Mouse (Mus musculus) hindbrain, embryonic 14.5 days (tissue): ENCODE results near the gene Srpk2. TPM values are rescaled to one million over a fixed set of nuclear protein-coding genes. Genes with fewer than 3 reads are reported as not detected.
A peak's percentile ranks its signal among the peaks of the same experiment; 100 is the strongest.
"Not testable (repeated sequence)": the region's sequence is repeated elsewhere in the genome, so short reads cannot be mapped to it uniquely, and the experiment has no call there.

Source experiments
- ATAC-seq: fragments of 200-750 bp; cut with Nextera tagmentation; 2 replicates; pipeline ENCODE4 v1.8.0; 2017; ENCODE audit warnings: moderate number of reproducible peaks, mild to moderate bottlenecking, moderate TSS enrichment, moderate library complexity; ENCODE audit not compliant: low FRiP score
- DNase-seq: peaks from one replicate; pipeline ENCODE4 v3.0.0-alpha.2; 2015; ENCODE audit warnings: low spot score
- H3K27ac ChIP-seq: fragments of 300-500 bp; sonication (generic); 2 replicates; pipeline ENCODE4 v1.5.1; 2014; ENCODE audit warnings: mild to moderate bottlenecking, moderate library complexity
- H3K27me3 ChIP-seq: fragments of 300-500 bp; sonication (generic); 2 replicates; pipeline ENCODE4 v1.6.1; 2014; ENCODE audit warnings: mild to moderate bottlenecking, low read length, mixed read lengths; ENCODE audit not compliant: control insufficient read depth, insufficient read depth
- H3K36me3 ChIP-seq: fragments of 300-500 bp; sonication (generic); replicated peaks from 2 replicates; pipeline ENCODE4 v1.6.1; 2014; ENCODE audit not compliant: control insufficient read depth, insufficient read depth
- H3K4me1 ChIP-seq: fragments of 300-500 bp; sonication (generic); replicated peaks from 2 replicates; pipeline ENCODE4 v1.6.1; 2014; ENCODE audit warnings: antibody characterized with exemption, low read length, mixed read lengths; ENCODE audit not compliant: control insufficient read depth, insufficient read depth
- H3K4me2 ChIP-seq: fragments of 300-500 bp; sonication (generic); replicated peaks from 2 replicates; pipeline ENCODE4 v1.6.1; 2014; ENCODE audit warnings: mild to moderate bottlenecking, moderate library complexity
- H3K4me3 ChIP-seq: fragments of 300-500 bp; sonication (generic); replicated peaks from 2 replicates; pipeline ENCODE4 v1.5.1; 2014; ENCODE audit warnings: mild to moderate bottlenecking, low read length
- H3K9ac ChIP-seq: fragments of 300-500 bp; sonication (generic); 2 replicates; pipeline ENCODE4 v1.6.1; 2014
- H3K9me3 ChIP-seq: fragments of 300-500 bp; sonication (generic); 2 replicates; pipeline ENCODE4 v1.6.1; 2016; ENCODE audit warnings: low read length; ENCODE audit not compliant: control insufficient read depth
- WGBS: fragments of 180-500 bp; shearing (Covaris S2); extraction: QIAGEN DNeasy Blood & Tissue Kit; methylation state at CpG from one replicate; pipeline ENCODE4 v1.1.7; 2014; 5-methylcytosine and 5-hydroxymethylcytosine counted together
- polyA plus RNA-seq: library from polyadenylated mRNA; unstranded; fragments of >200 nt; fragmentation: Nextera tagmentation; extraction: Ambion mirVana; gene quantifications from 2 replicates; pipeline ENCODE4 v1.2.1, GENCODE M21; 2014

The Srpk2 gene
- polyA plus RNA-seq, 1 experiment from 2014 or later = 119 TPM

- Histone ChIP-seq H3K36me3 (no peaks in the 10 kb centered on the region), H3K9ac (no peak overlapping the region), H3K27ac (0 out of 2 replicates have a peak overlapping the region, but pooled peaks have one; percentile 18), H3K4me2 (no peak overlapping the region), H3K27me3 (no peaks in the 10 kb centered on the region), H3K4me3 (no peak overlapping the region), H3K9me3 (no peaks in the 10 kb centered on the region), H3K4me1 (0 out of 2 replicates have a peak, but pooled peaks cover 3% of the 10 kb centered on the region)
- DNase-seq = no peak
- WGBS = 55% methylated on average over 5 of the region's 5 CpGs
- peak; percentile 54; the same call in 1 of the 2 replicates for ATAC-seq
Observed at GRCm38 (mm10) chr5:23599750-23600537, 84.5 kb downstream of the Srpk2 start.

- Histone ChIP-seq H3K36me3 (no peaks in the 10 kb centered on the region), H3K4me2 (no peak overlapping the region), H3K9me3 (no peaks in the 10 kb centered on the region), H3K9ac (no peak overlapping the region), H3K27me3 (no peaks in the 10 kb centered on the region), H3K27ac (no peak overlapping the region), H3K4me1 (0 out of 2 replicates have a peak, but pooled peaks cover 3% of the 10 kb centered on the region), H3K4me3 (no peak overlapping the region)
- DNase-seq (no peak), ATAC-seq (no peak)
- WGBS = 54% methylated on average over 3 of the region's 3 CpGs
Observed at GRCm38 (mm10) chr5:23599171-23599570, 85.2 kb downstream of the Srpk2 start.

- Histone ChIP-seq H3K4me2 (no peak overlapping the region), H3K36me3 (no peaks in the 10 kb centered on the region), H3K27me3 (no peaks in the 10 kb centered on the region), H3K9me3 (no peaks in the 10 kb centered on the region), H3K4me3 (no peak overlapping the region), H3K27ac (no peak overlapping the region), H3K4me1 (0 out of 2 replicates have a peak, but pooled peaks cover 3% of the 10 kb centered on the region), H3K9ac (no peak overlapping the region)
- 83% methylated on average over 12 of the region's 12 CpGs for whole genome bisulfite sequencing
- no peak for ATAC-seq
- no peak for DNase-seq
Observed at GRCm38 (mm10) chr5:23598491-23598890, 85.9 kb downstream of the Srpk2 start.

- 87% methylated on average over 1 of the region's 1 CpGs for WGBS
- ATAC-seq = no peak
Observed at GRCm38 (mm10) chr5:23597999-23598398, 86.4 kb downstream of the Srpk2 start.

GRCm38 (mm10) chr5:23597260-23597864, 87.1 kb downstream of the Srpk2 start:
- DNase-seq (no peak), ATAC-seq (no peak)
- WGBS = 82% methylated on average over 8 of the region's 8 CpGs
- no peak overlapping the region for H3K9ac ChIP-seq
- H3K4me2 ChIP-seq = no peak overlapping the region
- H3K36me3 ChIP-seq = no peaks in the 10 kb centered on the region
- H3K4me1 ChIP-seq = no peaks in the 10 kb centered on the region
- H3K27me3 ChIP-seq = no peaks in the 10 kb centered on the region
- H3K27ac ChIP-seq = no peak overlapping the region
- no peak overlapping the region for H3K4me3 ChIP-seq
- no peaks in the 10 kb centered on the region for H3K9me3 ChIP-seq

More at GRCm38 (mm10) chr5:23597999-23598398, 86.4 kb downstream of the Srpk2 start:
- Histone ChIP-seq H3K27me3 (no peaks in the 10 kb centered on the region), H3K36me3 (no peaks in the 10 kb centered on the region), H3K9ac (no peak overlapping the region), H3K9me3 (no peaks in the 10 kb centered on the region), H3K4me1 (0 out of 2 replicates have a peak, but pooled peaks cover under 1% of the 10 kb centered on the region), H3K4me2 (no peak overlapping the region), H3K4me3 (no peak overlapping the region), H3K27ac (no peak overlapping the region)
- no peak for DNase-seq

GRCm38 (mm10) chr5:23596326-23596965, 88.0 kb downstream of the Srpk2 start:
- H3K27ac ChIP-seq = no peak overlapping the region
- H3K4me3 ChIP-seq = no peak overlapping the region
- no peak overlapping the region for H3K4me2 ChIP-seq
- no peaks in the 10 kb centered on the region for H3K9me3 ChIP-seq
- H3K27me3 ChIP-seq = no peaks in the 10 kb centered on the region
- H3K4me1 ChIP-seq = no peaks in the 10 kb centered on the region
- 86% methylated on average over 5 of the region's 5 CpGs for WGBS
- DNase-seq (no peak), ATAC-seq (no peak)
- H3K9ac ChIP-seq = no peak overlapping the region
- H3K36me3 ChIP-seq = no peaks in the 10 kb centered on the region

GRCm38 (mm10) chr5:23590298-23590697, 94.1 kb downstream of the Srpk2 start:
- H3K36me3 ChIP-seq, H3K9ac ChIP-seq, H3K4me1 ChIP-seq, H3K27ac ChIP-seq, H3K27me3 ChIP-seq, H3K4me3 ChIP-seq, DNase-seq, ATAC-seq, H3K4me2 ChIP-seq, H3K9me3 ChIP-seq: not testable (repeated sequence)
- WGBS = 95% methylated on average over 4 of the region's 5 CpGs

- whole genome bisulfite sequencing = 93% methylated on average over 2 of the region's 2 CpGs
- Histone ChIP-seq H3K9me3 (no peaks in the 10 kb centered on the region), H3K4me2 (no peak overlapping the region), H3K9ac (no peak overlapping the region), H3K4me1 (no peaks in the 10 kb centered on the region), H3K27ac (no peak overlapping the region), H3K36me3 (no peaks in the 10 kb centered on the region), H3K4me3 (no peak overlapping the region), H3K27me3 (no peaks in the 10 kb centered on the region)
- DNase-seq (no peak), ATAC-seq (no peak)
Observed at GRCm38 (mm10) chr5:23587614-23588013, 96.8 kb downstream of the Srpk2 start.
